Mouse (Mus musculus) erythroblast, embryonic 14.5 days (primary cell): ENCODE measurements around the gene Ctnna3.

ENCODE experiments used
- GATA1 ChIP-seq: IDR thresholded peaks from 2 replicates; pipeline ENCODE4 v1.6.1; 2012; ENCODE audit warnings: low read length, inconsistent platforms, mixed read lengths
- TAL1 ChIP-seq: IDR thresholded peaks from 3 replicates; pipeline ENCODE4 v1.6.1; 2012; ENCODE audit warnings: low read length, inconsistent platforms, mixed read lengths

DNA sequence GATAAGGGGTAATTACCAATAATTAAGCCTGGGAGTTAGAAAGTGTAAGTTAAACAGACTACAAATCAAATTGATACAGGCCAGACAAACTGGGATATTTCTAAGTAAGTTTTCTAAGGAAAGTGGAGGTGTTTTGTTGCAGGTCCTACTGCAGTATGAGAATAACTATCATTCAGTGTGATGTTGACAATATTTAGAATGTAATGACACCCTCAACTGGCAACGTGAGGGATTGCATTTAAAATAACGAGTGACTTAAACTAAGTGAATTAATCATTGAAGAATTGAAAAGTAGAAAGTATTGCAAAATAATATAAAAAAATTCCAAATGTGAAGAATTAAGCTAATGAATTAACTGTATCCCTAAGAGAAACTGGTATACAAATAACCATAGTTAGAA lies 49.0 kb downstream of the Ctnna3 start:
- TF ChIP-seq TAL1 (no peak), GATA1 (no peak)
